Mouse (Mus musculus): ENCODE measurements around the gene Ttc22.

GRCm38 (mm10) chr4:106652546-106652945 lies 30.3 kb downstream of the Ttc22 start:
- TF ChIP-seq POLR2A (IDR thresholded peaks at IDR 0.05; ENCODE audit: extremely low read depth, insufficient read depth, low read length) (no peak), CTCF (IDR thresholded peaks at IDR 0.05; ENCODE audit: extremely low read depth, insufficient read depth, low read length) (no peak)

Data from cortical plate, adult 2 months (tissue).